Mouse (Mus musculus): ENCODE measurements around the gene Aqp7.
"Not testable (repeated sequence)": the region's sequence is repeated elsewhere in the genome, so short reads cannot be mapped to it uniquely, and the experiment has no call there.

Aqp7 gene

DNA sequence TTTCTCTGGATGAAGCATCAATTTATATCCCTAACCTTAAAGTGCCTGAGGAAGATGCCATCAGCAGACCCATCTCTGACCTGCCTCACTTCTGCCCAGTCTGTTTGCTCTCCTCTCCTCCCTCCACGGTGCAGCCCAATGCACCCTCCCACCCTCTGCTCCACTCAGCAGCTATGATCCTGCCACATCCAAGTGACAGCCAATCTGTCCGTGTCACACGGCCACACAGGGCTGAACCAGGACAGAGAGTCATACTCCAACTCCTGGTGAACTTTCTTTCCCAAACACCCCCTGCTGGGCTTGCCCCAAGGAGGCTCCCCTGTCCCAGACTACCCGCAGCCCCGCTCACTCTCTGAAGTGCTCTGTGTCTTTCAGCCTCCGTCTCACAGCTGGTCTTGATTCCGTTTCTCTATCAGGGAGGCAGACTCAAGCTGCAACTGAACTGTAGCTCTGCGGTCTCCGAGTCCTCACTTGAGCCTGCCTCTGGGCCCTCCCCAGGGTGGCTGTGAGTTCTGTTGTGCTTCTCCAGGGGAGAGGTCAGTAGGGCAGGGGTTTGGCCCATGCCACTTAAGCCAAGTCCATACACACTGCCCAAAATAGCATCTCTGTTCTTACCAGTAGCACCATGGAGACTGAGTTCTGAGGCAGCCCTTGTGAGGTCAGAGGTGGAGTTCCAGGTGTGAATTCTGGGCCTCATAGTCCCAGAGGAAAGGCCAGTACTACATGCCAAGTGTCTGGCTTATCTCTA lies at the start of gene Aqp7:
Aqp7 (minus strand) TSS at position 616 of the 748 bp plus-strand sequence.
- no peak for DNase-seq

GRCm38 (mm10) chr4:41097381-41097780 lies 49.4 kb upstream of the Aqp7 start:
- DNase-seq = no peak

DNA sequence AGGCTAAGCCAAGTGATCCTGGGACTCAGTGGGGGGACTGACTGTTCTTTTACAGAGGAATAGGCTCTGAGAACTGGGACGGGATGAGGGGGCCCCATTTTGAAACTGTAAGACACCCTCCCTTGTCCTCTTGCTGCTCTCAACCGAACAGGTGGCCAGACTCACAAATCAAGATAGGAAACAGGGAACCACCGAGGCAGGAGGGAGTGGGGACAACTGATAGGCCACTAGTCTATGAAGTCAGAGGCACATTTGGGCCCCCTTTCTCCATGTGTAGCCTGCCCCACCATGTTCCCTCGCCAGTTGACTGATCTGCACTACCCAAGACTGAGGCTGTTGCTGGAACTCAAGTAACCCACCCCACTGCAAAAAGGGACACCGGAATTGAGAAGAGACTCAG lies 48.9 kb upstream of the Aqp7 start:
- DNase-seq = no peak

DNA sequence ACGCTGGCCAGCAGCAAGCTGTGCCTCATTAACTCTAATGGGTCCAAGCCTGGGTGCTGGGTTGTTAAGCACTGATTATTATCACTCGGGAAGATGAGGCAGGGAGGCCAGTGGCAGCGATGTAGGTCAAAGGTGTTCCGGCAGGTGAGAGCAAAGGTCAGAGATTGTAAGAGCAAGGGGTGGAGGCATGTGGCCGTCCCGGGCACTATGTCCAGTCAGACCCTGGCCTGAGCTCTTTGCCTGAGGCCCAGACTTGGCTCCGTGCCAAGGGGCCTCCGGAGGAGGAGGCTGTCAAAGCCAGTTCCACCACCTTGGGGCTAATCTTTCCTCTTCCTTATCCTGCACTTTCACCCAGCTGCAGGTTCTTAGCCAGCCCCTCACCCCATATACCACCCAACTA lies 48.2 kb upstream of the Aqp7 start:
- peak; percentile 62 for DNase-seq

DNA sequence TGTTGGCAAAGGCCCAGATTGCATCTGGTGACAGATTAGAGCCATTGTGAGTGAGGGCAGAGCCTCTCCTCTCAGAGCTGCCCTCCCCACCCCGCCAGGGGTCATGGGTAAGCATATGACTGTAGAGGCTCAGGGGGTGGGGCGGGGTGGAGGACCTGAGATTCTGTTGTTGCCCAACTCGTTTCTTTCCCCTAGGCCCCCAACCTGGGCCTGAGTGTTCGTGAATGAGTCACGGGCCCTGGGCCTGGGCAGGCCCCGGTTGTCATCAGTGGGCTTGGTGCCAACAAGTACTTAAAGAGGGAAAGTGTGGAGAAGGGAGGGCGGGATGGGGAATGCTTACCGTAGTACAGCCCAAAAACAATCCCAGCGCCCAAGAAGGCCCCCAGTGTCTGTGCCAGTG lies 46.4 kb upstream of the Aqp7 start:
- no peak for DNase-seq

- DNase-seq = no peak
These were observed 45.0 kb upstream of the Aqp7 start for GRCm38 (mm10) chr4:41092958-41093357.

- no peak for DNase-seq
These were observed 43.5 kb upstream of the Aqp7 start for GRCm38 (mm10) chr4:41091391-41091790.

DNA sequence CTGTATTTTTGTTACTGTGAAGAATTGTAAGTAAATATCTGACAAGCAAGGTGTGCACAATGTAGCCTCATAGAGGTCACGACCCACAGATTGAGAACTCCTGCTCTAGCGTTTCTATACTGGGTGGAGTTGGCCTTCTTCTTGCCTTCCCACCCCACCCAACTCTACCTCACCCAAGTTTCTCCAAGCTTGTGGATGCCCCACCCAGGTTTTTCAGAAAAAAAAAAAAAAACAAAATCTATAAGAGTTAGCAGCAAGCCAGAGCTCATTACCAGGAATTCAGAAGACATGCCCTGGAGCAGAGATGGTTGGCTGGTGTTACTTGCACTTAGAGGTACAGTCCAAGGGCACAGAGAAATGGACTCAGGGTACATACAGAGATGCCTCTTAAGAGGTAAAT lies 41.8 kb upstream of the Aqp7 start:
- DNase-seq = no peak

DNA sequence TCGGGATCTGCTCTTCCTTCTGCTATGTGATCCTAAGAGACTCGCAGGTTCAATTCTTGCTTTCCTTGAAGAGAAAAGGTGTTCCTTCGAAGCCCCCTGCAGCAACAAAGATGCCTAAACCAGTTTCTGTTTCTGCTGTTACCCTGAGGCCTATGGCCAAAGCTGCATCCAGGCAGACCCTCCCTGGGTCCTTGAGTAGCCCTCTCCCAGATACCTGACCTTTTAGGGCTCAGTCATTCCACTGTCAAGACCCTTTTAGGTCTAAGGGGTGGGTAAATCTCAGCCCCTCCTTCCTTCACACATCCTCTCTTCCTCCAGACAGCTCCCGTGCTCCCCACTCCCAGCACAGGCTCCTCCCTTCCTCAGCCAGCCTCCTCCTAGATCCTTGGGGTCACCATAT lies 41.2 kb upstream of the Aqp7 start:
- no peak for DNase-seq

DNA sequence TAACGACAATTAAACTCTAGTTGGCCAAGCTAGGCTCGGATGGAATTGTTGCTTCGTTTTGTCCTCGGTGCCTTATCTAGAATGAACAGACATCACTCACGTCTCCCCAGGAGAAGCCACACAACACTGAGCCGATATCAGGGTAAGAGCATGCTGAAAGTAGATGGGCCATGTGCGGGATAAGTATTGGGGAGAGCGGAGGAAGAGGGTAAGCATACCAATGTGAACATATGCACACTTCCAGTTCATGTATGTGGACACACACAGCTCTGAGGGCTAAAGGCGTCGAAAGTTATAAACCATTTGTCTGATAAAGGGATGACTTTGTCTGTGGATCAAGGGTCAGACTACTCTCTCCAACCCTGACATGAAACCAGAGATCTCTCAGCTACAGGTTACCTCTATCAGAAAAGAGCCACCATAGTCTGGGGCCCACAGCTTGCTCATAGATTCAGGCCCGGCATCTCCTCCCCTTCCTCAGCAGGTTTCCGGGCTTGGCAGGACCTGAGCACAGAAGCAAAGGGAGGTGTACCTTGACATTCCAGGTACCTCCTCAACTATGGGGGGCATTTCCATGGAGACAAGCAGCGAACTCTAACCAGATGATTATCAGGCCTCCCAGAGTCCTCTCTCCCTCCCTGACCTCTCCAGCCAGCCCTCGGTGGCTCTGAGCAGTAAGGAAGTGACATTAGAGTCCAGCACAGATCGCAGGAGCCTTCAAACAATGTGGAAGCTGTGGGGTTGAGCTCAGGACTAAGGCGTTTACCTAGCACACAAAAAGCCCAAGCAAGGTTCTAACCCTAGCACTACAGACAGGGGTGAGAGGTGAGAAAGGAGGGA lies 39.7 kb upstream of the Aqp7 start:
- DNase-seq = no peak

DNA sequence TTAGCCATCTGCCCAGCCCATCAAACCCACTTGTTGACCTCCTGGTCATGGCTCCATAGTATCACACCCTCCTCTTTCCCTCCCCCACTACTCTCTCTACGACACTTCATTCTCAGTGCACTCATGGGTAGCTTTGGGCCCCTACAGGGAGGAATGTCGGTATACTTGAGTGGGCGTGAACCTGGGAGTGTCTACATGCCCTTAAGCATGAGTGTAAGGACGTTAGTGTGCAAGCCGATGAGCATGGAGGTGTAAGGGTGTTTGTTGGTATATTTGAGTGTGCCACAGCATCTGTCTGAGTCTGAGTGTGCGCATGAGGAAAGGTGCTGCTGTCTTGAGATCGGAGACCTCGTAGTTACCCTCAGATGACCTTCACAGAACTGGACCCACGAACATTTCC lies 39.0 kb upstream of the Aqp7 start:
- DNase-seq = no peak

GRCm38 (mm10) chr4:41084819-41085218 lies 36.9 kb upstream of the Aqp7 start:
- no peak for DNase-seq

GRCm38 (mm10) chr4:41082803-41083202 lies 34.9 kb upstream of the Aqp7 start:
- DNase-seq = not testable (repeated sequence)

DNA sequence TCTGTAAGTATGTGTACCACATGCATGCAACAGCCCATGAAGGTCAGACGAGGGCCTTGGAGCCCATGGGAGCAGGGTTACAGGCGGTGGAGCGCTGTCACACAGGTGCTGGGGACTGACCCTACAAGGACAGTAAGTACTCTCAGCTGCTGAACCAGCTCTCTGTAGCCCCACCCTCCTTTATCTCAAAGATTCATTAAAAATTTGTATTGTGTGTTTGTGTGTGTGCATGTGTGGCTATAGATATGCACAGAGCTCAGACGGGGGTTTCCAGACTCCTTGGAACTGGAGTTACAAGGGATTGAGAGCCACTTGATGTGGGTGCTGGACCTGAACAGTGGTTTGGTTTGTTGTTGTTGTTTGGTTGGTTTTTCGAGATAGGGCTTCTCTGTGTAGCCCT lies 33.8 kb upstream of the Aqp7 start:
- no peak for DNase-seq

GRCm38 (mm10) chr4:41078726-41079125 lies 30.8 kb upstream of the Aqp7 start:
- DNase-seq = no peak

GRCm38 (mm10) chr4:41074461-41074860 lies 26.5 kb upstream of the Aqp7 start:
- DNase-seq = no peak

GRCm38 (mm10) chr4:41073008-41073817 lies 25.3 kb upstream of the Aqp7 start:
- DNase-seq = no peak

GRCm38 (mm10) chr4:41071500-41072429 lies 23.8 kb upstream of the Aqp7 start:
- no peak for DNase-seq

DNA sequence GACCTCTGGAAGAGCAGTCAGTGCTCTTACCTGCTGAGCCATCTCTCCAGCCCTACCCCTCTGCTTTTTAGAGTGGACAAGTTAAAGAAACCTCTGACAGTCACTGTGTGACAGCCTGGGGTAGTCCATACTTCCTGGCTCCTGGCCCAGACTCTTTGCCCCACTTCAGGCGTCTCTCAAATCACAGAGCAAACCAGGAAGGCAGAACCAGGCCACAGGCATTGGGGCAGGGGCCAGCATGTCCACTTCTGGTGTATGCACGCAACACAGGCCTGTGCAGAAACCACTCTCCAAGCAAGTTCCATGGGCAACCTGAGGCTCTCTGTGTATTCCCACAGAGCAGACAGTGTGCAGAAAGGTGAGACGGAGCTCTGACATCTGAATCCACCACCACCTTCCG lies 17.3 kb upstream of the Aqp7 start:
- no peak for DNase-seq

GRCm38 (mm10) chr4:41063894-41064673 lies 16.1 kb upstream of the Aqp7 start:
- DNase-seq = peak; percentile 61

- DNase-seq = no peak
These were observed 15.4 kb upstream of the Aqp7 start for GRCm38 (mm10) chr4:41063351-41063750.
